Mouse (Mus musculus) myocyte (in vitro differentiated cells): ENCODE measurements at regions not wholly inside any gene's neighbourhood (a gene's known extent, or its start where the extent isn't known, plus 50 kb on each side); places are given as distances from the start of the nearest gene placed in this dataset.

ENCODE experiments used
- POLR2A ChIP-seq: IDR thresholded peaks from one replicate; pipeline ENCODE4 v1.6.1; 2011; ENCODE audit warnings: low read depth, mild to moderate bottlenecking, control low read depth, moderate library complexity; ENCODE audit not compliant: insufficient read length
- USF1 ChIP-seq: IDR thresholded peaks from one replicate; pipeline ENCODE4 v1.6.1; 2011; ENCODE audit warnings: low read depth, mild to moderate bottlenecking, control low read depth, moderate library complexity

- no peak for TF ChIP-seq POLR2A
- no peak for TF ChIP-seq USF1
Measured at GRCm38 (mm10) chr1:73642691-73643109, 481.5 kb downstream of the Tns1 start.
